Mouse (Mus musculus) testis, adult 2 months (tissue): ENCODE measurements around the gene Lrrc49. TPM values are rescaled to one million over a fixed set of nuclear protein-coding genes. Genes with fewer than 3 reads are reported as not detected.
A peak's percentile ranks its signal among the peaks of the same experiment; 100 is the strongest.

Experiments used
- H3K27ac ChIP-seq: fragments of 200-500 bp; 2 replicates; pipeline ENCODE4 v1.5.1; 2012; ENCODE audit warnings: low read depth, low read length; ENCODE audit not compliant: control insufficient read depth, insufficient read depth
- H3K27me3 ChIP-seq: fragments of 200-500 bp; 2 replicates; pipeline ENCODE4 v1.6.1; 2012; ENCODE audit warnings: mild to moderate bottlenecking, low read length, moderate library complexity; ENCODE audit not compliant: control insufficient read depth, insufficient read depth
- H3K36me3 ChIP-seq: fragments of 200-500 bp; 2 replicates; pipeline ENCODE4 v1.6.1; 2012; ENCODE audit warnings: mild to moderate bottlenecking, low read length; ENCODE audit not compliant: control insufficient read depth, insufficient read depth
- H3K4me1 ChIP-seq: fragments of 200-500 bp; 2 replicates; pipeline ENCODE4 v1.6.1; 2012; ENCODE audit warnings: low read length; ENCODE audit not compliant: control insufficient read depth, insufficient read depth
- H3K4me3 ChIP-seq: fragments of 200-500 bp; 2 replicates; pipeline ENCODE4 v1.5.1; 2012; ENCODE audit warnings: low read depth, mild to moderate bottlenecking, low read length, moderate library complexity, mixed read lengths; ENCODE audit not compliant: control insufficient read depth
- CTCF ChIP-seq: fragments of 200-500 bp; IDR thresholded peaks from 2 replicates; pipeline ENCODE4 v1.5.1; 2012; ENCODE audit warnings: low read depth, mild to moderate bottlenecking, inconsistent platforms, low read length, moderate library complexity; ENCODE audit not compliant: control insufficient read depth, insufficient read depth, insufficient replicate concordance
- POLR2A ChIP-seq: fragments of 200-500 bp; IDR thresholded peaks from 2 replicates; pipeline ENCODE4 v1.6.1; 2012; ENCODE audit warnings: low read depth, mild to moderate bottlenecking, inconsistent platforms, low read length, moderate library complexity; ENCODE audit not compliant: control insufficient read depth
- polyA plus RNA-seq: library from polyadenylated mRNA; depleted of rRNA; stranded (reverse); fragments of >200 nt; gene quantifications from 2 replicates; pipeline ENCODE4 v1.2.3, GENCODE M21; 2012; rRNA removed

The Lrrc49 gene
- polyA plus RNA-seq, result 22.3 and 22.6 TPM in 2 replicates

GRCm38 (mm10) chr9:60687891-60688324, at the start of gene Lrrc49:
TSS of gene Lrrc49 (minus strand) at chr9:60688158.
- H3K4me3 ChIP-seq, result peak within 1 kb of the TSS; percentile 90
- peak within 1 kb of the TSS; percentile 79 for H3K27ac ChIP-seq
- TF ChIP-seq CTCF, result no peak
- TF ChIP-seq POLR2A, result no peak
- peaks cover 2% of the 10 kb centered on the region; the same call in 1 of the 2 replicates for H3K36me3 ChIP-seq
- H3K4me1 ChIP-seq, result no peaks in the 10 kb centered on the region
- H3K27me3 ChIP-seq, result no peaks in the 10 kb centered on the region

DNA sequence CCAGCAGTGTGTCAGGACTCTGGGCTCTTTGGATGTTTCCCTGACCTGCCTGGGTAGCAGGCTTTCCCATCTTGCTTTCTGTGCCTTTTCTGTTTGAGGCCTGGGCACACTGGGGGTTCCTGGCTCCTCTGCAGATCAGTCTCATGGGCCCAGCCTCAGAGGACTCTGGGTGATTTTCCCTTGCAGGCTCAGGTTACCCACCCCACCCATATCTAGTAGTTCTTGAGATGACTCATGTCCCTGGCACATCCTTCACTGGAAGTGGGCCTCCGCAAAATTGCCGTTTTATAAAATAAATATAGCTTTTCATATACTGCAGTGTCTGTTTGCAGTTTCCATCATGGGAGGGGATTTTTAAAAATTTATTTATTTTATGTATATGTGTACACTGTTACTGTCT, 46.4 kb upstream of the Lrrc49 start:
- no peak for TF ChIP-seq CTCF
- no peak for TF ChIP-seq POLR2A
- no peaks in the 10 kb centered on the region for H3K36me3 ChIP-seq

GRCm38 (mm10) chr9:60724968-60725367, 37.0 kb upstream of the Lrrc49 start:
- Histone ChIP-seq H3K27me3 (no peaks in the 10 kb centered on the region), H3K4me3 (no peak overlapping the region), H3K36me3 (no peaks in the 10 kb centered on the region), H3K27ac (no peak overlapping the region), H3K4me1 (no peaks in the 10 kb centered on the region)
- TF ChIP-seq CTCF (no peak), POLR2A (no peak)

More for the DNA sequence above, 46.4 kb upstream of the Lrrc49 start:
- Histone ChIP-seq H3K27ac (no peak overlapping the region), H3K4me1 (peaks cover 3% of the 10 kb centered on the region; the same call in 1 of the 2 replicates), H3K4me3 (no peak overlapping the region), H3K27me3 (no peaks in the 10 kb centered on the region; the same call in 1 of the 2 replicates)

DNA sequence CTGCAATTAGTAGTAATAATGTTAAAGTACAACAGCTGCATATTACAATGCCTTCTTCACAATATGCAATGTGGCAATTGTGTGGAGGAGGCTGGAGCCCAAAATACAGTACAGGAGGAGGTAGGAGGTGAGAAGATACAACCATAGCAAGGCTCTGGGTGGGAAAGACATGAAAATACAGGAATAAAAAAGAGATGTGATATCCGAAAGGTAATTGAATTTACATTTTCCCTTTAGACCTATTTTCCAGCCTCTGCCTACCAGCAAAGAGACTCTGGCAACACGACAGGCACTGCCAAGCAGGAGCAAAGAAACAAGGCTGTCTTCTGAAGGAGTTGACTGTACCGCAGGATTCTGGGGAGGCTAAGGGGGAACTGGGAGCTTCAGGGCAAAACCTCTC, 31.7 kb upstream of the Lrrc49 start:
- Histone ChIP-seq H3K27me3 (no peaks in the 10 kb centered on the region), H3K4me3 (no peak overlapping the region), H3K36me3 (no peaks in the 10 kb centered on the region), H3K4me1 (no peaks in the 10 kb centered on the region), H3K27ac (no peak overlapping the region)
- TF ChIP-seq CTCF, result no peak
- TF ChIP-seq POLR2A, result no peak

DNA sequence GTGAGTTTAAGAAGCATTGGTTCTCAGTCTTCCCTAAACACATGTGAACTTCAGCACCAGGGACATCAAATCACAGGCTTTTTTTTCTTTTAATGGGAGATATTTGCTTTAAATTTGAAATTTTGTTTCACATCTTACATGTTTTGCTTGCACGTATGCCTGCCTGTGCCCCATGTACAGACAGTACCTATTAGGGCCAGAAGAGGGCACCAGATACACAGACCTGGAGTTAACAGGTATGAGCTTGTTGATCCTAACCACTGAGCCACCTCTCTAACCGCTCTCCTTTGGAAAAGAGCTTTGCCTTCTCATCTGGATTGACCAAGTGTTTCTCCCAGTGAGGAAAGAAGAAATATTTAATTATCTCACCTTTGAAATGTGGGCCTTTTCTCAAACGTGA, 30.3 kb upstream of the Lrrc49 start:
- Histone ChIP-seq H3K4me1 (peaks cover 4% of the 10 kb centered on the region), H3K36me3 (no peaks in the 10 kb centered on the region), H3K27ac (no peak overlapping the region), H3K4me3 (no peak overlapping the region), H3K27me3 (no peaks in the 10 kb centered on the region)
- TF ChIP-seq POLR2A (no peak), CTCF (no peak)

GRCm38 (mm10) chr9:60715828-60716227, 27.9 kb upstream of the Lrrc49 start:
- no peaks in the 10 kb centered on the region for H3K36me3 ChIP-seq
- H3K27ac ChIP-seq, result no peak overlapping the region
- peaks cover 11% of the 10 kb centered on the region for H3K4me1 ChIP-seq
- H3K4me3 ChIP-seq, result no peak overlapping the region
- H3K27me3 ChIP-seq, result no peaks in the 10 kb centered on the region
- no peak for TF ChIP-seq CTCF
- TF ChIP-seq POLR2A, result no peak

GRCm38 (mm10) chr9:60715271-60715670, 27.3 kb upstream of the Lrrc49 start:
- Histone ChIP-seq H3K27ac (no peak overlapping the region), H3K4me1 (peaks cover 11% of the 10 kb centered on the region), H3K27me3 (no peaks in the 10 kb centered on the region), H3K4me3 (no peak overlapping the region), H3K36me3 (no peaks in the 10 kb centered on the region)
- no peak for TF ChIP-seq CTCF
- no peak for TF ChIP-seq POLR2A

DNA sequence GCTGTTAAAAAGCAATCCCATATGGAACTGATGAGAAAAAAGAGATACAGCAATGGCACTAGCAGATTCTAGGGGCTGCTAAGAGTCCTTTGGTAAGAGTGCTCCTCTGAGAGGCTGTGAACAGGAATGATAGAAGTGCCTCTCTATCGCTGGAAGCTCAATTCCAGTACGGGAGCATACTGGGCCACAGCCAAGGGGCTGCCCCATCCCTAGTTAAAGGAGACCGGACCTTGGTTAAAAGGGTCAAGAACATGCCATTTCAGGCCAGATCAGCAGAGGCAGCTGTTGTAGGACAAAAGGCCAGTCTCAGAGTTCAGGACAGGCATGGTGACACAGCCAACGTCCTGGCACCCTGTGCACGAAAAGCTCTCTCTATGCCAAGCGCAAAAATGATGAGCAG, 26.2 kb upstream of the Lrrc49 start:
- TF ChIP-seq CTCF (no peak), POLR2A (no peak)
- Histone ChIP-seq H3K27ac (no peak overlapping the region), H3K27me3 (no peaks in the 10 kb centered on the region), H3K36me3 (no peaks in the 10 kb centered on the region), H3K4me3 (no peak overlapping the region), H3K4me1 (peaks cover 11% of the 10 kb centered on the region)
